Mouse (Mus musculus): ENCODE measurements around the gene Xylt1. TPM values are rescaled to one million over a fixed set of nuclear protein-coding genes. Genes with fewer than 3 reads are reported as not detected.

Gene Xylt1
- polyA plus RNA-seq, 1 experiment from 2014 or later, result 0.20 TPM

- Histone ChIP-seq H3K9me3 (replicated peaks) (no peaks in the 10 kb centered on the region), H3K4me1 (replicated peaks) (peaks cover 33% of the 10 kb centered on the region), H3K4me2 (peak overlapping the region; percentile 85), H3K27me3 (peaks cover 55% of the 10 kb centered on the region), H3K9ac (peak overlapping the region; percentile 72), H3K27ac (no peak overlapping the region), H3K36me3 (no peaks in the 10 kb centered on the region), H3K4me3 (replicated peaks) (peak overlapping the region; percentile 70)
- ATAC-seq (ENCODE audit: low read depth), result peak; percentile 56
- 1% methylated on average over 62 of the region's 64 CpGs for WGBS (ENCODE audit: insufficient replicate concordance)
- no peak for DNase-seq
These were observed 606 bp downstream of the Xylt1 start for GRCm38 (mm10) chr7:117381188-117381981.

GRCm38 (mm10) chr7:117382006-117382405, 1.2 kb downstream of the Xylt1 start:
- Histone ChIP-seq H3K4me1 (replicated peaks) (peaks cover 33% of the 10 kb centered on the region), H3K4me3 (replicated peaks) (peak overlapping the region; percentile 70), H3K4me2 (peak overlapping the region; percentile 85), H3K27ac (no peak overlapping the region), H3K36me3 (no peaks in the 10 kb centered on the region), H3K9ac (peak overlapping the region; percentile 72; the same call in 1 of the 2 replicates), H3K9me3 (replicated peaks) (no peaks in the 10 kb centered on the region), H3K27me3 (peaks cover 55% of the 10 kb centered on the region)
- no peak for DNase-seq
- WGBS (ENCODE audit: insufficient replicate concordance), result 20% methylated on average over 2 of the region's 2 CpGs
- no peak for ATAC-seq (ENCODE audit: low read depth)

- Histone ChIP-seq H3K27me3 (peaks cover 45% of the 10 kb centered on the region), H3K4me2 (peak overlapping the region; percentile 85), H3K9me3 (replicated peaks) (no peaks in the 10 kb centered on the region), H3K4me1 (replicated peaks) (peaks cover 43% of the 10 kb centered on the region), H3K9ac (no peak overlapping the region), H3K36me3 (no peaks in the 10 kb centered on the region), H3K27ac (no peak overlapping the region), H3K4me3 (replicated peaks) (peak overlapping the region; percentile 70)
- WGBS (ENCODE audit: insufficient replicate concordance), result 23% methylated on average over 7 of the region's 7 CpGs
- ATAC-seq (ENCODE audit: low read depth), result no peak
- no peak for DNase-seq
These were observed 2.6 kb downstream of the Xylt1 start for GRCm38 (mm10) chr7:117383147-117383940.

GRCm38 (mm10) chr7:117386376-117386775, 5.6 kb downstream of the Xylt1 start:
- H3K36me3 ChIP-seq, result no peaks in the 10 kb centered on the region
- no peak overlapping the region for H3K9ac ChIP-seq
- no peak for ATAC-seq (ENCODE audit: low read depth)
- no peak overlapping the region for H3K27ac ChIP-seq
- H3K9me3 ChIP-seq (replicated peaks), result no peaks in the 10 kb centered on the region
- no peak for DNase-seq
- WGBS (ENCODE audit: insufficient replicate concordance), result 70% methylated on average over 4 of the region's 4 CpGs
- H3K4me1 ChIP-seq (replicated peaks), result peaks cover 50% of the 10 kb centered on the region
- no peak overlapping the region for H3K4me2 ChIP-seq
- H3K27me3 ChIP-seq, result peaks cover 18% of the 10 kb centered on the region
- H3K4me3 ChIP-seq (replicated peaks), result no peak overlapping the region

- H3K9me3 ChIP-seq (replicated peaks), result no peaks in the 10 kb centered on the region
- H3K9ac ChIP-seq, result no peak overlapping the region
- ATAC-seq (ENCODE audit: low read depth) (no peak; the same call in 1 of the 2 replicates), DNase-seq (no peak)
- peak overlapping the region; percentile 17 for H3K4me2 ChIP-seq
- 56% methylated on average over 9 of the region's 9 CpGs for WGBS (ENCODE audit: insufficient replicate concordance)
- peaks cover 47% of the 10 kb centered on the region for H3K4me1 ChIP-seq (replicated peaks)
- no peak overlapping the region; the same call in 1 of the 2 replicates for H3K27ac ChIP-seq
- no peaks in the 10 kb centered on the region for H3K36me3 ChIP-seq
- H3K27me3 ChIP-seq, result no peaks in the 10 kb centered on the region
- H3K4me3 ChIP-seq (replicated peaks), result no peak overlapping the region
These were observed 7.7 kb downstream of the Xylt1 start for GRCm38 (mm10) chr7:117388284-117388988.

- peaks cover 51% of the 10 kb centered on the region for H3K4me1 ChIP-seq (replicated peaks)
- H3K9me3 ChIP-seq (replicated peaks), result no peaks in the 10 kb centered on the region
- peak overlapping the region; percentile 17 for H3K4me2 ChIP-seq
- H3K27ac ChIP-seq, result no peak overlapping the region; the same call in 1 of the 2 replicates
- ATAC-seq (ENCODE audit: low read depth), result peak; percentile 74
- no peaks in the 10 kb centered on the region for H3K36me3 ChIP-seq
- DNase-seq, result no peak
- no peak overlapping the region for H3K4me3 ChIP-seq (replicated peaks)
- no peak overlapping the region for H3K9ac ChIP-seq
- WGBS (ENCODE audit: insufficient replicate concordance), result 8% methylated on average over 3 of the region's 3 CpGs
- no peaks in the 10 kb centered on the region for H3K27me3 ChIP-seq
These were observed 8.3 kb downstream of the Xylt1 start for GRCm38 (mm10) chr7:117389048-117389447.

- DNase-seq (no peak), ATAC-seq (ENCODE audit: low read depth) (no peak)
- peak overlapping the region; percentile 67 for H3K27ac ChIP-seq
- H3K4me1 ChIP-seq (replicated peaks), result peaks cover 54% of the 10 kb centered on the region
- H3K9me3 ChIP-seq (replicated peaks), result no peaks in the 10 kb centered on the region
- H3K27me3 ChIP-seq, result no peaks in the 10 kb centered on the region
- no peak overlapping the region for H3K9ac ChIP-seq
- WGBS (ENCODE audit: insufficient replicate concordance), result 66% methylated on average over 13 of the region's 13 CpGs
- no peak overlapping the region for H3K4me3 ChIP-seq (replicated peaks)
- H3K36me3 ChIP-seq, result no peaks in the 10 kb centered on the region
- no peak overlapping the region for H3K4me2 ChIP-seq
These were observed 12.2 kb downstream of the Xylt1 start for GRCm38 (mm10) chr7:117392863-117393569.

- Histone ChIP-seq H3K4me1 (replicated peaks) (peaks cover 44% of the 10 kb centered on the region), H3K27me3 (no peaks in the 10 kb centered on the region), H3K36me3 (no peaks in the 10 kb centered on the region), H3K27ac (peak overlapping the region; percentile 67), H3K9ac (no peak overlapping the region; the same call in 1 of the 2 replicates), H3K4me3 (replicated peaks) (no peak overlapping the region), H3K9me3 (replicated peaks) (no peaks in the 10 kb centered on the region), H3K4me2 (peak overlapping the region; percentile 37)
- WGBS (ENCODE audit: insufficient replicate concordance), result 4% methylated on average over 4 of the region's 4 CpGs
- DNase-seq (peak; percentile 3), ATAC-seq (ENCODE audit: low read depth) (peak; percentile 81)
These were observed 13.2 kb downstream of the Xylt1 start for GRCm38 (mm10) chr7:117393976-117394375.

GRCm38 (mm10) chr7:117394380-117394779, 13.6 kb downstream of the Xylt1 start:
- Histone ChIP-seq H3K9ac (no peak overlapping the region; the same call in 1 of the 2 replicates), H3K9me3 (replicated peaks) (no peaks in the 10 kb centered on the region), H3K36me3 (no peaks in the 10 kb centered on the region), H3K4me2 (peak overlapping the region; percentile 37), H3K27me3 (no peaks in the 10 kb centered on the region), H3K4me3 (replicated peaks) (no peak overlapping the region), H3K27ac (peak overlapping the region; percentile 67), H3K4me1 (replicated peaks) (peaks cover 40% of the 10 kb centered on the region)
- DNase-seq, result no peak
- peak; percentile 67 for ATAC-seq (ENCODE audit: low read depth)
- 22% methylated on average over 6 of the region's 6 CpGs for WGBS (ENCODE audit: insufficient replicate concordance)

- no peak overlapping the region for H3K4me2 ChIP-seq
- no peak for DNase-seq
- H3K4me3 ChIP-seq (replicated peaks), result no peak overlapping the region
- no peaks in the 10 kb centered on the region for H3K27me3 ChIP-seq
- ATAC-seq (ENCODE audit: low read depth), result no peak
- H3K4me1 ChIP-seq (replicated peaks), result peaks cover 34% of the 10 kb centered on the region
- H3K36me3 ChIP-seq, result no peaks in the 10 kb centered on the region
- H3K9me3 ChIP-seq (replicated peaks), result no peaks in the 10 kb centered on the region
- 69% methylated on average over 6 of the region's 6 CpGs for whole genome bisulfite sequencing (ENCODE audit: insufficient replicate concordance)
- no peak overlapping the region for H3K27ac ChIP-seq
- H3K9ac ChIP-seq, result no peak overlapping the region
These were observed 14.7 kb downstream of the Xylt1 start for GRCm38 (mm10) chr7:117395511-117395910.
